Mouse (Mus musculus) megakaryocyte, embryonic 14.5 days (primary cell): ENCODE results near the gene Ttc9b. TPM values are rescaled to one million over a fixed set of nuclear protein-coding genes. Genes with fewer than 3 reads are reported as not detected.
"Not testable (repeated sequence)": the region's sequence is repeated elsewhere in the genome, so short reads cannot be mapped to it uniquely, and the experiment has no call there.

ENCODE experiments used
- H3K27me3 ChIP-seq: replicated peaks from 2 replicates; pipeline ENCODE3; 2012; ENCODE audit warnings: inconsistent platforms
- H3K36me3 ChIP-seq: replicated peaks from 2 replicates; pipeline ENCODE3; 2012; ENCODE audit warnings: low read length, inconsistent platforms, mixed read lengths
- H3K4me1 ChIP-seq: 2 replicates; pipeline ENCODE4 v1.6.1; 2012; ENCODE audit warnings: inconsistent platforms
- H3K4me3 ChIP-seq: replicated peaks from 2 replicates; pipeline ENCODE3; 2012; ENCODE audit warnings: moderate library complexity, mild to moderate bottlenecking, inconsistent platforms
- H3K9me3 ChIP-seq: 2 replicates; pipeline ENCODE4 v1.6.1; 2012; ENCODE audit warnings: inconsistent platforms
- FLI1 ChIP-seq: IDR thresholded peaks from 2 replicates; pipeline ENCODE4 v1.6.1; 2012; ENCODE audit warnings: low read length, inconsistent platforms, mixed read lengths
- GATA1 ChIP-seq: IDR thresholded peaks from 3 replicates; pipeline ENCODE4 v1.6.1; 2012; ENCODE audit warnings: mixed read lengths, low read length, inconsistent platforms, borderline replicate concordance
- polyA plus RNA-seq: library from polyadenylated mRNA; stranded (reverse); fragments of >175 nt; gene quantifications from 2 replicates; pipeline ENCODE4 v1.2.3, GENCODE M21; 2012; ENCODE audit warnings: low replicate concordance; ENCODE audit not compliant: insufficient read depth

Gene Ttc9b
- polyA plus RNA-seq, 1 experiment: not detected

- Histone ChIP-seq H3K36me3 (peaks cover 86% of the 10 kb centered on the region), H3K4me3 (peak overlapping the region; percentile 33), H3K9me3 (no peaks in the 10 kb centered on the region), H3K27me3 (no peaks in the 10 kb centered on the region), H3K4me1 (peaks cover 96% of the 10 kb centered on the region)
- TF ChIP-seq GATA1 (no peak), FLI1 (no peak)
Observed at GRCm38 (mm10) chr7:27610871-27611270, 42.8 kb upstream of the Ttc9b start.

- Histone ChIP-seq H3K4me1 (peaks cover 95% of the 10 kb centered on the region), H3K36me3 (peaks cover 86% of the 10 kb centered on the region), H3K4me3 (peak overlapping the region; percentile 76), H3K27me3 (no peaks in the 10 kb centered on the region), H3K9me3 (no peaks in the 10 kb centered on the region)
- TF ChIP-seq FLI1: no peak
- TF ChIP-seq GATA1: no peak
Observed at GRCm38 (mm10) chr7:27612940-27613339, 40.8 kb upstream of the Ttc9b start.

- TF ChIP-seq FLI1: no peak
- TF ChIP-seq GATA1: no peak
- Histone ChIP-seq H3K36me3 (peaks cover 86% of the 10 kb centered on the region), H3K9me3 (no peaks in the 10 kb centered on the region), H3K4me1 (peaks cover 95% of the 10 kb centered on the region), H3K4me3 (no peak overlapping the region), H3K27me3 (no peaks in the 10 kb centered on the region)
Observed at GRCm38 (mm10) chr7:27613751-27614499, 39.8 kb upstream of the Ttc9b start.

- TF ChIP-seq GATA1: no peak
- no peak for TF ChIP-seq FLI1
- H3K27me3 ChIP-seq: no peaks in the 10 kb centered on the region
- peaks cover 100% of the 10 kb centered on the region for H3K36me3 ChIP-seq
- no peaks in the 10 kb centered on the region for H3K9me3 ChIP-seq
- H3K4me1 ChIP-seq: peaks cover 52% of the 10 kb centered on the region
- H3K4me3 ChIP-seq: no peak overlapping the region
Observed at GRCm38 (mm10) chr7:27621028-27621427, 32.7 kb upstream of the Ttc9b start.

GRCm38 (mm10) chr7:27622234-27622633 is 31.5 kb upstream of the Ttc9b start:
- TF ChIP-seq FLI1 (no peak), GATA1 (no peak)
- Histone ChIP-seq H3K4me1 (peaks cover 40% of the 10 kb centered on the region), H3K27me3 (no peaks in the 10 kb centered on the region), H3K36me3 (peaks cover 100% of the 10 kb centered on the region), H3K9me3 (no peaks in the 10 kb centered on the region), H3K4me3 (no peak overlapping the region)

- peaks cover 100% of the 10 kb centered on the region for H3K36me3 ChIP-seq
- TF ChIP-seq FLI1: no peak
- no peak for TF ChIP-seq GATA1
Observed at GRCm38 (mm10) chr7:27624967-27625366, 28.7 kb upstream of the Ttc9b start.

GRCm38 (mm10) chr7:27627707-27628106 is 26.0 kb upstream of the Ttc9b start:
- H3K36me3 ChIP-seq: peaks cover 96% of the 10 kb centered on the region
- TF ChIP-seq GATA1: no peak

More at GRCm38 (mm10) chr7:27624967-27625366, 28.7 kb upstream of the Ttc9b start:
- no peaks in the 10 kb centered on the region for H3K9me3 ChIP-seq
- H3K27me3 ChIP-seq: no peaks in the 10 kb centered on the region
- H3K4me1 ChIP-seq: peaks cover 14% of the 10 kb centered on the region
- no peak overlapping the region for H3K4me3 ChIP-seq

GRCm38 (mm10) chr7:27628190-27628589 is 25.5 kb upstream of the Ttc9b start:
- TF ChIP-seq FLI1 (no peak), GATA1 (no peak)
- Histone ChIP-seq H3K4me3 (no peak overlapping the region), H3K4me1 (peaks cover 3% of the 10 kb centered on the region; the same call in 1 of the 2 replicates), H3K27me3 (no peaks in the 10 kb centered on the region), H3K36me3 (peaks cover 96% of the 10 kb centered on the region), H3K9me3 (no peaks in the 10 kb centered on the region)

More at GRCm38 (mm10) chr7:27627707-27628106, 26.0 kb upstream of the Ttc9b start:
- Histone ChIP-seq H3K4me1 (peaks cover under 1% of the 10 kb centered on the region; the same call in 1 of the 2 replicates), H3K27me3 (no peaks in the 10 kb centered on the region), H3K9me3 (no peaks in the 10 kb centered on the region), H3K4me3 (no peak overlapping the region)

- H3K27me3 ChIP-seq, H3K9me3 ChIP-seq, H3K4me3 ChIP-seq, H3K4me1 ChIP-seq: not testable (repeated sequence)
- H3K36me3 ChIP-seq: peaks cover 95% of the 10 kb centered on the region
Observed at GRCm38 (mm10) chr7:27628816-27629215, 24.9 kb upstream of the Ttc9b start.

- no peak overlapping the region for H3K4me3 ChIP-seq
- H3K4me1 ChIP-seq: peaks cover 3% of the 10 kb centered on the region; the same call in 1 of the 2 replicates
- no peak for TF ChIP-seq GATA1
- TF ChIP-seq FLI1: no peak
- H3K36me3 ChIP-seq: peaks cover 93% of the 10 kb centered on the region
- H3K27me3 ChIP-seq: no peaks in the 10 kb centered on the region
- no peaks in the 10 kb centered on the region for H3K9me3 ChIP-seq
Observed at GRCm38 (mm10) chr7:27631439-27631838, 22.3 kb upstream of the Ttc9b start.

GRCm38 (mm10) chr7:27633166-27633565 is 20.5 kb upstream of the Ttc9b start:
- no peaks in the 10 kb centered on the region for H3K27me3 ChIP-seq
- H3K9me3 ChIP-seq: no peaks in the 10 kb centered on the region
- no peak overlapping the region for H3K4me3 ChIP-seq
- no peak for TF ChIP-seq FLI1
- no peak for TF ChIP-seq GATA1
- peaks cover 93% of the 10 kb centered on the region for H3K36me3 ChIP-seq
- peaks cover 3% of the 10 kb centered on the region; the same call in 1 of the 2 replicates for H3K4me1 ChIP-seq
